Mouse (Mus musculus): ENCODE data around the gene Kcnk5.

DNA sequence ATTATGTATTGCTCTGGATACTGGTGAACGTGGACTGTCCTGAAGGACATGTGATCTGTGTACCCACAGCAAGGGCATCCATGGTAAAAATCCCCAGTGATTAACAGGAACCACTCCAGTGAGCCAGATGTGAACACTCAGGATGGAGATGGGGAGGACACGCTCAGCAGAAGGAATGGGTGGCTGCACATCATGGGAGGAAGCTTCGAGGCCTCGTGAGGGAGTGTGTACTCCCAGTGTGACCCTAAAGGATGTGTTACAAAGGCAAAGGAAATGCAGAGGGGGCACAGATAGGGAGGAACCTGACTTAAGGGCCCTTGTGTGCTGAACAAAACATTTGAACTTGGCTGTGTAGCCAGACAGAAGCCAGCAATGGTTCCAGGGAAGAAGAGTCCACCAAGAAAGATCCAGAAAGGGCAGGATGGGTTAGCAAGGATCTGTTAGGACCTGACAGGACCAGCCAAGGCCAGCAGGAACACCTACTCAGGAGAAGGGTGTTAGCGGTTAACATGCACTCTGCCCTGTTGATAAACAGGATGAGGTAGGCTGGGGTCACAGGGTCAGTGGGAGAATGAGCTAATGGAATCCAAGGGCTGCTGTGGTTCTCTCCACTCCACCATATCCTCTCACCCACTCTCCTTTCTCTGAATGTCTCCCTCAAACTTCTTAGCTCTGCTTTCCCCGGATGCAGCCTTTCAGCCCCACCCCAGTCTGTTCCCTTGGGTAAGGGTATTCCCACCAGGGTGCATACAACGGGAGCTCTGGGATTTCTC is 68.2 kb downstream of the Kcnk5 start:
- TF ChIP-seq GATA1 (IDR thresholded peaks at IDR 0.05; ENCODE audit: low read length): no peak
- TF ChIP-seq TAL1 (IDR thresholded peaks at IDR 0.05; ENCODE audit: low read length): no peak

Data from erythroblast, embryonic 14.5 days (primary cell).